Mouse (Mus musculus): ENCODE results near the gene Xirp2. TPM values are rescaled to one million over a fixed set of nuclear protein-coding genes. Genes with fewer than 3 reads are reported as not detected.

The Xirp2 gene
- total RNA-seq, 2 experiments from 2014 or later: not detected

DNA sequence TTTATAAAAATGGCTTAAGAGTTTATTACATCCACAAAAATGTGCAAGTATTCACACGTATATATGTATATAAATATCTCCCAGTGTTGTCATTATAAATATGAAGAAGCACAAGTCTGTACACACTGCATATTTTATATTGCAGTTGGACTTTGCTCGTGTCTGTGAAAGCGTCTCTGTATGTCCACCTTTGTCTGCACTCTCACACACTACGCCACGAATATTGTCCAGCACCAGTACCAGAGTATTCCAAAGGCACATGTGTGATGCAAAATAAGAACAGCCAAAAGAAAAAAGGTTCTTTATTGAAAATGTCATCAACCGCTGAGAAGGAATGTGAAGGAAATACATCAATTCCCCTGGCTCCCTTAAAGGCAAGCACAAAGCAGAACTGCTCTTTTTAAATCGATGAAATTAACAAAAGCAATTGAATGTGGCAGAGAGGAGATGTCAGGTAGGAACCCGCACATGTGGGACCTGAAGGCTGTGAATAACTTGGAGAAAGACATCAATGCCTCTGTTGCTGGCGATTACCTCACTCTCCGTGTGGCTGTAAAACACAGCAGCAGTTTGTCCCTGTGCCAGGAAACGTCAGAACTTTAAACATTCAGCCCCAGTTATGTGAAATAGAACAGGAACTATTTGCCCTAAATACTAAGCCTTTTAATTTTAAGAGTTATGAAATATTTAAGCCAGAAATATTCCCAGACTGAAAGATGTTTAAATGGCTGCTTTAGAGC lies 96.3 kb downstream of the Xirp2 start:
- ATAC-seq (replicated peaks; ENCODE audit: low FRiP score, poor library complexity, severe bottlenecking): no peak

DNA sequence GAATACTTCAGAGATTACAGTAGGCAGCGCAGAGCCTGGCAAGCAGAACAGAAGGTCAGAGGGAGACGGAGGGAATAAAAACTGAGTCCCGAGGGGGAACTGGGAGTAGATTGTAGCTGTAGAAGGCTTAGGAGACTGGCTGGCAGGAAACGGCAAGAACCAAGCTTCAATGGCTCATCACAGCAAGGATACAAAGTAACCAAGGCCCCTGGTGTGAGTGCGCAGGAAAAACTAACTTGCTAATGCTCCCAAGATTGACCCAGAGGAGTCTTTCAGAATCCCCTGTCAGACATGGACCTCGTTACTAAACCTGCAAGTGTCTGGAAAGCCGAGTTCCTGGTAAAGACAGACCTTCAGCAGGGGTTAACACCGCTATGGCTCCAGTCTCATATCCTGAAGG lies 98.6 kb downstream of the Xirp2 start:
- ATAC-seq (replicated peaks; ENCODE audit: low FRiP score, poor library complexity, severe bottlenecking): no peak

DNA sequence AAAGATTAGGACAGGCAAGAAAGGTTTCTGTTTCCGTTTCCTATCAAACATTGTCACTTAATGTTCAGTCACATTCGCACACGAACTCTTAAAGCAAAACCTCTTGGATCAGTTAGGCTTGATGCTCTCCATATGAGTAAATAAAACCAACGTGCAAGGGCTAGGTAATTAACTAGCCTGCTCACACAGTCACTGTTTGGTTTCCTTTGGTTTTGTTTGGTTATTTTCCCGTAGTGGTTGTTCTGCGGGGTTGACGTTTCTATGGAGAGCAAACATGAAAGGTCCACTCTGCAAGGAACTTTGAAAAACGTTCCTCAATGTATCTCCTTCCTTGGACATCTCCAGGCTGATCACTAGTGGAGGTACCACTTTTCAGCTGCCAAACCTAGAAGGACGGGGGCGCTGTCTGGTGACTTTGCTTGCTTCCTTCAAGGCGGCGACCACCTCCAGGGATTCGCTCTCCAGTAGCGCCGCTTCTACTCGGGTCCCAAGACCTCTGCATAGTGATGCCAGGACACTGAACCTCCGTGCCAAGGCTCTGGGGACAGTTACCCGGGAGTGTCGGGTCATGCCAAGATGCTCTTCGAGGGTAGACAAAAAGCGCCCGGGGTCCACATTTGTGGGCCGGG lies 119.2 kb downstream of the Xirp2 start:
- ATAC-seq (replicated peaks; ENCODE audit: low FRiP score, poor library complexity, severe bottlenecking): no peak

- ATAC-seq (replicated peaks; ENCODE audit: low FRiP score, poor library complexity, severe bottlenecking): no peak
Measured at GRCm38 (mm10) chr2:67565480-67566331, 119.9 kb downstream of the Xirp2 start, which contains the start of gene B3galt1. Gene B3galt1 (plus strand): TSS chr2:67565871.

GRCm38 (mm10) chr2:67566566-67566965 lies 120.8 kb downstream of the Xirp2 start:
- no peak for ATAC-seq (replicated peaks; ENCODE audit: low FRiP score, poor library complexity, severe bottlenecking)

DNA sequence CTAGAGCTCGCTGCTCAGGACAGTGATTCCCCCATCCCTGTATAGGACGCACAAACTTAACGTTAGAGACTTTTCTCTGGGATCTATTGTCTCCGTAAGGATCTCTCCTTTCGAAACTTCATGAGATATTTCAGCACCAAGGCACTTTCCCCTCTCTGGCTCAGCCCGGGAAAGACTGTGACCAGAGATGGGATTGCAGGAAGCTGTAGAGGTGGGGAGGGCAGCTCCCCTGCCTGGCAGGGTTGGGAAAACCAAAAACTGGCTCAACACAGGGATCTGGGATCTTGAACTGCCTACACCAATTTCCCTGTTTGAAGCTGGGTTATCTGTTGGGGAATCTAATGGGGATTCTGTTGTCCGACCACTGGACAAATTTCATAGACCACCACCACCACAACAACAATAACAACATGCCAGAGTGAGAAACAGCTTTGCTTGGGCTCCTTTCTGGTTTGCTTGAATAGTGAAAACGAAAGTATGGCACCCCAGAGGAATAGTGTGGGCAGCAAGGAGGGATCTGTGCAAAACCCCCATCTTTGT lies 121.4 kb downstream of the Xirp2 start:
- ATAC-seq (replicated peaks; ENCODE audit: low FRiP score, poor library complexity, severe bottlenecking): no peak

Other genes with a start within 250 kb of the Xirp2 start
- not detected in 2 replicates for gene Gm21830, start 32.3 kb upstream of the Xirp2 start, total RNA-seq (2015; ENCODE audit: low replicate concordance)
- gene Gm21830, start 32.3 kb upstream of the Xirp2 start, total RNA-seq (2017; ENCODE audit: low replicate concordance): not detected in 2 replicates
- not detected in 2 replicates for gene Gm26727, start 12.8 kb upstream of the Xirp2 start, total RNA-seq (2015; ENCODE audit: low replicate concordance)
- gene Gm26727, start 12.8 kb upstream of the Xirp2 start, total RNA-seq (2017; ENCODE audit: low replicate concordance): not detected in 2 replicates
- not detected in 2 replicates for gene B3galt1, start 119.9 kb downstream of the Xirp2 start, total RNA-seq (2015; ENCODE audit: low replicate concordance)
- gene B3galt1, start 119.9 kb downstream of the Xirp2 start, total RNA-seq (2017; ENCODE audit: low replicate concordance): not detected in 2 replicates

Measured in erythroid progenitor cell, adult 5-6 weeks (primary cell).